Mouse (Mus musculus): ENCODE results near the gene Wnt3a.

DNA sequence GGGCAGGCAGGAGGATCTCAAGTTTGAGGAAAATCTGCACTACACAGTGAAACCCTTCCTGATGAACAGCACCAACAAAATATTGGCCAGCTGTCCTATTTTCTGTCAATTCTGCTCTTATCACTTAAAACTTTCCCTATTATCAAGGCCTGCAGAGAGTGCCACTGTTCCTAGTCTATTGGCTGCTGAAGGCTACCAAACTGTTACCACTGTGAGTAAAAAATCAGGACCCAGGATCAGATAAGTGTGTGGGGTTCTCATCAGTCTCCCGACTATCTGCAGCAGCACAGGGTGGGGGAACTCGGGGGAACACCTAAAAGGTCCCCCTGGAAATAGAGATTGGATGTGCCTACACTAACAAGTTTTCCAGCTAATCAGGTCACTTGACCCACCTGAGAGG lies 65.4 kb downstream of the Wnt3a start:
- no peak for TF ChIP-seq POLR2A (IDR thresholded peaks at IDR 0.05; ENCODE audit: borderline replicate concordance, control insufficient read depth, low read depth, low read length)
- no peak for TF ChIP-seq CTCF (IDR thresholded peaks at IDR 0.05; ENCODE audit: control insufficient read depth, insufficient read depth, low read length)

Data from bone marrow, adult 2 months (tissue).